Mouse (Mus musculus) gastrocnemius, adult 8-10 months (tissue): ENCODE measurements at regions not wholly inside any gene's neighbourhood (a gene's known extent, or its start where the extent isn't known, plus 50 kb on each side); places are given as distances from the start of the nearest gene placed in this dataset.

Experiments
- DNase-seq, 2 experiments: peaks; one replicate each; pipeline ENCODE4 v3.0.0; 2022; ENCODE audit warnings: low spot score in 2 of 2

DNA sequence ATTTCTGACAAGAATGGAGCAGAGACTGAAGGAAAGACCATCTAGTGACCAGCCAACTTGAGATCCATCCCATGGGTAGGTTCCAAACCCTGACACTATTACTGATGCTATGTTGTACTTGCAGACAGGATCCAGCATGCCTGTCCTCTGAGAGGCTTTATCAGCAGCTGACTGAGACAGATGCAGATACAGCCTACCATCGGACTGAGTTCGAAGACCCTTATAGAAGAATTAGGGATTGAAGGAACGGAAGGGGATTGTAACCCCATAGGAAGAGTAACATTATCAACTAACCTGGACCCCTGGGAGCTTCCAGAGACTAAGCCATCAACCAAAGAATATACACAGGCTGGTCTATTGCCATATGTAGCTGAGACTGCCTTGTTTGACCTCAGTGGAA, 183.1 kb upstream of the Adcy2 start:
- DNase-seq = no peak

DNA sequence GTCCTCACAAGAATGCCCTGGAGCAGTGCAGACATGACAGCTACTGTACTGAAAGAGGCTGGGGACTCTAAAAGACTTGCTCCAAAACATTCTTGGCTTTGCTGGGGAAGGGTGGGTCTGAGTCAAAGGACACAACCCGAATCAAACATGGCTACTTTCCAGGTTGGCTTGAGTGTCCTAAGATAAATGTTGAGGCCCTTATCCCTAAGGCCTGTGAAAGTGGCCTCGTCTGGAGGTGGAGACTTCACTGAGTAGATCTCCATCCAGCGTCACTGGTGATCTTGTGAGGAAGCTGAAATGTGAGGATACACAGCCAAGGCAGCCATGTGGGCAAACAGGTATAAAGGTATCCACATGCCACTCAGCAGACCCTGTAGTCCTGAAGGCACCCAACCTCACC, 191.3 kb upstream of the Adcy2 start:
- DNase-seq = no peak

GRCm38 (mm10) chr13:69196464-69196871, 197.1 kb upstream of the Adcy2 start:
- DNase-seq = no peak

DNA sequence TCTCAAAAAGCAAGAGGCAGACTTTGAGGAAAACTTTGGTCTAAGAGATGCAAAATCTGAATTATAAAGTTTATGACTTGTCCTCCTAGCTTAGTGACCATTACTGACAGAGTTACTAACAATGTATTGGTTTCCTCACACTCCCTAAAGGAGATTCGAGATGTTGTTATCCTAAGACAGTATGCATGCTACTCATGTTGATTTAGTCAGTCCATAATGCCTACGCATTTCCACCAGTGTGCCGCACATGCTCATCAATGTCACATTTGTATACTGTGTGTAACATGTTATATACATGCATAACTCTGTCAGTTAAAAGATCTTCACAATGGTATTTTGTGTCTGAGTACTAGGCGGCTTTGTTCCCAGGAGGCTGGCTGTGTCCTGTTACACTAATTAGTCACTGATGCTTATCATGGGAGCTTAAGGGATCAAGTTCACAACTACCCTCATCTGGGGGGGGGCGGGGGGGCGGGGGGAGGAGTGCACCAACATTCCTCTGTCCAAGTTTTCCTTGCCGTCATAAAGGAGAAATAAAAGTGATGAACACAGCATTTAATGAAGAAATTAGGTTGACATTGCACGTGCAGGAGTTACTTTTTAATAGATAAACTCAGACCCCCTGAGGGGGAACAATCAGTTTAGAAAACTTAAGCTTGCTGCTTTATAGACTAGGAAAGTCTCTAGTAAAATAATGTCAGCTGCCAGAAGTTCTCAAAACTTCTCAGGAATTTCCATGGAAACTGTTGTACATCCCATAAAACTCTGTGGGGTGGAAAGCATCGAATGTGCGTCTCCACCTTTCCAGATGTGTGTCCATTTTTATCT, 208.6 kb upstream of the Adcy2 start:
- DNase-seq = no peak

GRCm38 (mm10) chr13:69208569-69208881, 209.2 kb upstream of the Adcy2 start:
- DNase-seq = no peak

DNA sequence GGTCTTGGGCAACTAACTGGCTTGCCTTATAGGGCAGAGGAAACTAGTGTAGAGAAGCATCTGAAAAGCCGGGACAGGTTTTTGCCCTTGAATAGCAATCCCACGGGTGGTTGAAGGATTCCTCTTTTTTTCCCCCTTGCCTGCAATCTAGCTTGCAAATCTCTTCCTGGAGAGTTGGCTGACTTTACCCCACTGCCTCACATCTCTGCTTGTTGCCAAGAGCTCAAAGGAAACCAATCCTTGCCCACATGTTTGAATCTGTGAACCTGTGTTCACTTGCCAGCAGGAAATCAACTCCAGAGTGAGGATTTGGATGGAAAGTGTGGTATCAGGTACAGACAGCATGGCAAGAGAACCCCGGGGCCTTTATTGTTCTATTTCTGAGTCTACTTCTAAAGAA, 217.2 kb upstream of the Adcy2 start:
- DNase-seq = no peak

DNA sequence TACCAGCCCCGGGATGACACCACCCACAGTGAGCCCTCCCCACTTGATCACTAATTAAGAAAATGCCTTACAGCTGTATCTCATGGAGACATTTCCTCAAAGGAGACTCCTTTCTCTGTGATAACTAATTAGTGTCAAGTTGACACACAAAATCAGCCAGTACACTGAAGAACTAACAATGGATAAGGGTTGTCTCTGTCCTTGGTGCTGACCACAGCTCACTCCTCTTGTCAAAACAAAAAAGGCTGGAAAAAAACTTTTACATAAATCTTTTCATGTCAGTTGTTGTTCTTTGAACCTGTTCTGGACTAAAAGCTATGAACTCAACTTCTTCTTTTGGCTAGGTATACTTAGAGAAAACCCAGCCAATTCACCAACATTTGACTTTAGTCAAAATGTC, 221.1 kb upstream of the Adcy2 start:
- DNase-seq = no peak

DNA sequence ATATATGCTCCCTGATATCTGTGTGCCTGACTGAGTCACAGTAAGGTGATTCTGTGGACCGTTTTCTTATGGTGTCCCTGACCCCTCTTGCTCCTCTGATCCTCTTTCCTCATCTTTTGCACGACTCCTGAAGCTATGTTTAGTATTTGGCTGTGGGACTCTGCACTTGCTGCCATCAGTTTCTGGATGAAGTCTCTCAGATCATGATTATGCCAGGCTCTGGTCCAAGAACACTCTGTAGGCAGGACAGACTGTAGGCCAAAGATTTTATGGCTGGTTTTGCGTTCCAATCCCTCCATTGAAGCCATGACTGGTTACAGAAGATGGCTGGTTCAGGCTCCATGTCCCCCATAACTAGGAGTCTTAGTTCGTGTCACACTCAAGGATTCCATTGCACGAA, 227.2 kb upstream of the Adcy2 start:
- no peak for DNase-seq

- no peak for DNase-seq
Measured at GRCm38 (mm10) chr13:69230361-69230943, 231.1 kb upstream of the Adcy2 start.

- DNase-seq = no peak
Measured at GRCm38 (mm10) chr13:69236386-69236785, 237.0 kb upstream of the Adcy2 start.

DNA sequence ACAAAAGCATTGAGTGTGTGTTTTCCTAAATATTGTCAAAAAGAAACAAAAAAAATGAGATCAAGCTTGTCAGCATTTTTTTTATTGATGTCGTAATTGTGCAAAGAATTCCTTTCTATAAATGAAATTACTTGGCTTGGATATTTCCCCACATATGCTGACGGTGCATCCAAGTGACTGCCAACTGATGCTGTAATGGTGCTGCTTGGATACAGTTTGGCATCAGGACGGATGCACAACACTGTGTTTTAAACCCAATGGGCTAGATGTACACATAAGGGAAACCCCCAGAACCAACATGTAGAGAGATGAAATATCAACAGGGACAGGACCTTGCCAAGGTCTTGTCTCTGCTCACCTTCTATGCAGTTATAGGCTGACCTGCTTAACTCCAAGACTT, 238.6 kb upstream of the Adcy2 start:
- DNase-seq = no peak

- no peak for DNase-seq
Measured at GRCm38 (mm10) chr13:69239261-69239915, 240.0 kb upstream of the Adcy2 start.

- DNase-seq = no peak
Measured at GRCm38 (mm10) chr13:69242544-69243296, 243.4 kb upstream of the Adcy2 start.

DNA sequence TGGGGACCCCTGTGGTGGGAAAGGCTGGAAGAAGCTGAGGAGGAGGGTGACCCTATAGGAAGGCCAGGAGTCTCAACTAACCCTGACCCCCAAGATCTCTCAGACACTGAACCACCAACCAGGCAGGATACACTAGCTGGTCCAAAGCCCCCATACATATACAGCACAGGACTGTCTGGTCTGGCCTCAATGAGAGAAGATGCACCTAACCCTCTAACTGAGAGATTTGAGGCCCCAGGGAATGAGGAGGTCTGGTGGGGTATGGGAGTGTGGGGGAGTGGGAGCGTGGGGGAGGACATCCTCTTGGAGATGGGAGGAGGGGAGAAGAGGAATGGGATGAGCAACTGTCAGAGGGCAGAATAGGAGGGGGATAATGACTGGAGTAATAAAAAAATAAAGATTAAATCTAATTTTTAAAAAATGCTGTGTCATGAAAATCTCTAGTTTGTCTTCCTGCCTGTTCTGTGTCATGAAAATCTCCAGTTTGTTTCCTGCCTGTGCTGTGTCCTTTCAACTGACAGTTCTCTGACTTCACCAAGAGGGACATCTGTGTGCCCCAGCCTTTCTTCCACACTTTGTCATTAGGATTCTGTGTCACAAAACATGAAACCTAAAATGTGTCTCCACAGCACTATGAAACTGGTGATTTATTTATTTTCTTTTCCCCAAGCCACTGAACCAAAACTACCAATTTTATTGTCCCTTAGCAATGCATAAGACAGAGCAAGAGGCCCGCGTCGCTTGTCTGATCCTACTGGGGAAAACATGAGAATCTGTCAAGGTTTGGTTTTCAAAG, 251.2 kb upstream of the Adcy2 start:
- no peak for DNase-seq

DNA sequence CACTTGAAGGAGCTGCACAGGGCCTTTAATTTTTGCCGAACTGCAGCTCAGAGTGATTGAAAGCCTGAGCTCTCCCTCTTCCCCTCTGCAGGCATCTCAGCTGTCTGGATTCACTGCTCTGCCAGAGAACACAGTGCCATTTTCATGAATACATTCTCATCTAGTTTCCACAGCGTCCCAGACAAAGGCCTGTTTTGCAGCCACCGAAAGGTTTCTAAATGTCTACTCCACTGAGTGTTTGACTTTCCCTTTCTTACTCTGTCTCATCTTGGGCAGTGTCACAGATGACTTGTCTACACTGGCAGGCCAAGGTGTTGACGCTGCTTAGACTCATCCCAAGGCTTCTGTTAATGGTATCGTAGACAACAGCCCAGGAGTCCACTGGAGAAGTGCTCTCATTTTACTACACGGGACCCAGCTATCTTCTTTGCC, 251.8 kb upstream of the Adcy2 start:
- no peak for DNase-seq

- DNase-seq = peak; percentile 61 to 72
Measured at GRCm38 (mm10) chr13:69252335-69252734, 253.0 kb upstream of the Adcy2 start.

DNA sequence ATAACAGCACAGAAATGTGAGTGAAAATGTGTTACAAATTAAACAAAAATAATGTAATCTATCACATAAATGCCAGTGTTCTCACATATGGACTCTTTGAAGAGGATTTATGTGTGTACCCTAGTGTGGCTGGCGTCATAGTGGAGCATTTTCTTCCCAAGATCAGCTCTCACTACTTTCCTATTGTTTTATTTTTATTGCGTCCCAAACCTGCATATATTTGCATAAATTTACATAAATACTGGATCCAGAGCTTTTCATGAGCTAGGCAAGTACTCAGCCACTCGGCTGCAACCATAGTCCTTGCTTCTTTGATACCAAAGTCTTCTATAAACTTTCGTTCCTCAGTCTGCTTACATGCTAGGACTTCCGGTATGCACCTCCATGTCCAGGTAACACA, 261.1 kb upstream of the Adcy2 start:
- no peak for DNase-seq

- no peak for DNase-seq
Measured at GRCm38 (mm10) chr13:69260972-69261371, 261.6 kb upstream of the Adcy2 start.

DNA sequence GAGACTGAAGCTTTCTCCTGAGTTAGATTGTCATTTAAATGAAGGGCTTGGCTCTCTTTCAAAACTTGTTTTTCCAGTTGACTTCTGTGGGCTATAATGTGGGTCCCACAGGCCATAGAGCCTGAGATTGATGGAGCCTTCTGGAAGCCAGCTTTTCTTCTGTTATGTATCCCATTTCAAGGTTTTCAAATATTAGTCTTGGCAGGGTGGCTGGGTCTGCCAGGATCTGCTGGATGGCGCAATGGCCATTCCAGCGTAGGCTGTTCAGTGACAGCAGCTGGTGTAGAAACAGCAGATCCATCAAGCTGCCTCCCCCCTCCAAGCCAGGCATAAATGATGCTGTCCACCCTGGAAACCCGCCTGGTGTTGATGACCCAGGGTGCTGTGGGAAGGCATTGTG, 264.4 kb upstream of the Adcy2 start:
- no peak for DNase-seq

GRCm38 (mm10) chr13:69266071-69266470, 266.7 kb upstream of the Adcy2 start:
- no peak for DNase-seq

DNA sequence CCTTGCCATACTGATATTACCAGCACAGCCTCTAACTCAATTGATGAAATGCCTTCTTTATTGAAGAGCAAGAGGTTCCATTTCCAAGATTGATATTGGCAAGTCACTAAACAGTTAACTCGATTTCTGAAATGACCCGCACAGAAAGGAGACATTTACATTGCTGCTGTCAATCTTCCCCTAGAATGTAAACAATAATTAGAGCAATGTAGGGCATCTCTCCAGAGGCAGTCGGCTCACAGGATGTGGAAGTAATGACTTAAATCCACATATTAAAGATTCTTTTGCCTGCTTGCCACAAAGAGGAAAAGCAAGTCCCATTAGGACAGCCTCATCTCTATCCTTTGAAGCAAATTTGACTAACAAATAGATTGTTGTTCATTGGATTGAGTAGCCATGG, 261.0 kb upstream of the Nsun2 start:
- no peak for DNase-seq
